22 mouse cellular contexts compared by ENCODE assay signal in genomic region chr12:85582067-85582316, GRCm38 (mm10). TPM values are rescaled to one million over a fixed set of nuclear protein-coding genes. Genes with fewer than 3 reads are reported as not detected.
A peak's percentile ranks its signal among the peaks of the same experiment; 100 is the strongest.
DNase-seq lines count a peak whose midpoint lies in the region; ATAC-seq and TF ChIP-seq lines count a peak whose summit lies in the region.
"Had no signal": no experiment of that assay in that cellular context is flagged by ENCODE, and none has a peak within 500 bp of the region (broad histone marks: within the 10 kb centered on the region; RNA-seq: fewer than 3 reads in every experiment).

No protein-coding gene starts in this region.

- no peak for TF ChIP-seq CTCF in olfactory bulb, adult 2 months (IDR thresholded peaks at IDR 0.05; ENCODE audit: insufficient read depth, low read depth, low read length)

- no peak for ATAC-seq in neural tube, embryonic 11.5 days (ENCODE audit: insufficient read depth, low FRiP score, low TSS enrichment)
- peak; percentile 24; the same call in 1 of the 2 replicates for ATAC-seq in hindbrain, embryonic 12.5 days (ENCODE audit: low FRiP score)
- peak; percentile 43; the same call in 1 of the 2 replicates for ATAC-seq in midbrain, embryonic 15.5 days (replicated peaks)
- ATAC-seq in megakaryocyte, adult 5-6 weeks (ENCODE audit: poor library complexity, severe bottlenecking), result no peak
- ATAC-seq: intestine, embryonic 16.5 days had no signal

- H3K4me2 ChIP-seq in neural tube, embryonic 11.5 days (ENCODE audit: low read depth), result no peak overlapping the region
- H3K4me2 ChIP-seq in hindbrain, embryonic 12.5 days (replicated peaks), result peak overlapping the region; percentile 41; the same call in 1 of the 2 replicates
- peak overlapping the region; percentile 39; the same call in 1 of the 2 replicates for H3K4me2 ChIP-seq in midbrain, embryonic 15.5 days
- H3K4me2 ChIP-seq: kidney, embryonic 15.5 days; limb, embryonic 13.5 days; liver, embryonic 13.5 days; lung, embryonic 14.5 days had no signal

- no peak overlapping the region for H3K9ac ChIP-seq in neural tube, embryonic 11.5 days (ENCODE audit: low read length)
- H3K9ac ChIP-seq in hindbrain, embryonic 12.5 days, result no peak overlapping the region
- no peak overlapping the region for H3K9ac ChIP-seq in midbrain, embryonic 15.5 days
- H3K9ac ChIP-seq: heart, embryonic 15.5 days; kidney, embryonic 15.5 days; limb, embryonic 13.5 days; liver, embryonic 13.5 days; lung, embryonic 14.5 days had no signal

- no peaks in the 10 kb centered on the region for H3K27me3 ChIP-seq in neural tube, embryonic 11.5 days (ENCODE audit: control insufficient read depth, insufficient read depth, low read length)
- no peaks in the 10 kb centered on the region for H3K27me3 ChIP-seq in hindbrain, embryonic 12.5 days
- H3K27me3 ChIP-seq in midbrain, embryonic 15.5 days (replicated peaks), result no peaks in the 10 kb centered on the region
- H3K27me3 ChIP-seq: heart, embryonic 15.5 days; kidney, embryonic 15.5 days; limb, embryonic 13.5 days; liver, embryonic 13.5 days had no signal

- DNase-seq in neural tube, embryonic 11.5 days (ENCODE audit: low spot score), result no peak
- no peak for DNase-seq in neural tube, embryonic 10.5 days (ENCODE audit: extremely low spot score, low spot score)
- DNase-seq in left cerebral cortex, adult 9 months (ENCODE audit: low spot score in 2 of 2), result no peak
- DNase-seq in layer of hippocampus, adult 9-10 months (ENCODE audit: low spot score), result no peak
- DNase-seq: adrenal gland, adult 2 months; B cell, adult 2 months; cerebellum, adult 8-10 months; gastrocnemius, postnatal 14 days; heart, postnatal 4 days; liver, embryonic 13.5 days; lung, embryonic 14.5 days; lung, postnatal 36 days; right cerebral cortex, adult 18-20 months; thymus, postnatal 25 days had no signal

- WGBS in neural tube, embryonic 11.5 days, result 58% methylated on average over 5 of the region's 5 CpGs
- 52% methylated on average over 5 of the region's 5 CpGs for WGBS in hindbrain, embryonic 12.5 days
- 70% methylated on average over 5 of the region's 5 CpGs for WGBS in midbrain, embryonic 15.5 days
- WGBS in olfactory bulb, adult 2 months, result 20% methylated on average over 5 of the region's 5 CpGs

- H3K36me3 ChIP-seq in neural tube, embryonic 11.5 days (ENCODE audit: control insufficient read depth, insufficient read depth, low read length), result no peaks in the 10 kb centered on the region
- H3K36me3 ChIP-seq in hindbrain, embryonic 12.5 days, result no peaks in the 10 kb centered on the region
- H3K36me3 ChIP-seq in midbrain, embryonic 15.5 days (replicated peaks), result no peaks in the 10 kb centered on the region
- H3K36me3 ChIP-seq: heart, embryonic 15.5 days; kidney, embryonic 15.5 days; limb, embryonic 13.5 days; liver, embryonic 13.5 days had no signal

- no peaks in the 10 kb centered on the region for H3K9me3 ChIP-seq in neural tube, embryonic 11.5 days (ENCODE audit: control insufficient read depth, low read length)
- no peaks in the 10 kb centered on the region for H3K9me3 ChIP-seq in hindbrain, embryonic 12.5 days (replicated peaks)
- H3K9me3 ChIP-seq in midbrain, embryonic 15.5 days, result no peaks in the 10 kb centered on the region
- H3K9me3 ChIP-seq: heart, embryonic 15.5 days; kidney, embryonic 15.5 days; limb, embryonic 13.5 days; liver, embryonic 13.5 days had no signal

- no peak for TF ChIP-seq POLR2A in olfactory bulb, adult 2 months (IDR thresholded peaks at IDR 0.05; ENCODE audit: insufficient read depth, low read depth, low read length)

- H3K27ac ChIP-seq in neural tube, embryonic 11.5 days (ENCODE audit: low read depth, low read length), result peak overlapping the region; percentile 68; the same call in 1 of the 2 replicates
- H3K27ac ChIP-seq in hindbrain, embryonic 12.5 days, result peak overlapping the region; percentile 83
- peak overlapping the region; percentile 74 for H3K27ac ChIP-seq in midbrain, embryonic 15.5 days
- H3K27ac ChIP-seq in olfactory bulb, adult 2 months (ENCODE audit: insufficient read depth, low read depth, low read length), result peak overlapping the region; percentile 92
- H3K27ac ChIP-seq: heart, embryonic 15.5 days; kidney, embryonic 15.5 days; limb, embryonic 13.5 days; liver, embryonic 13.5 days had no signal

- no peak overlapping the region for H3K4me3 ChIP-seq in neural tube, embryonic 11.5 days (ENCODE audit: low read depth, low read length)
- H3K4me3 ChIP-seq in hindbrain, embryonic 12.5 days, result no peak overlapping the region
- H3K4me3 ChIP-seq in midbrain, embryonic 15.5 days, result no peak overlapping the region
- H3K4me3 ChIP-seq in olfactory bulb, adult 2 months (ENCODE audit: insufficient read depth, low read depth, low read length), result no peak overlapping the region
- H3K4me3 ChIP-seq: heart, embryonic 15.5 days; kidney, embryonic 15.5 days; limb, embryonic 13.5 days; liver, embryonic 13.5 days had no signal

- H3K4me1 ChIP-seq in neural tube, embryonic 11.5 days (ENCODE audit: control insufficient read depth, insufficient read depth, low read length), result peaks cover 12% of the 10 kb centered on the region
- H3K4me1 ChIP-seq in hindbrain, embryonic 12.5 days, result peaks cover 15% of the 10 kb centered on the region
- peaks cover 14% of the 10 kb centered on the region for H3K4me1 ChIP-seq in midbrain, embryonic 15.5 days
- peaks cover 16% of the 10 kb centered on the region for H3K4me1 ChIP-seq in olfactory bulb, adult 2 months (ENCODE audit: control insufficient read depth, insufficient read depth, low read length)
- H3K4me1 ChIP-seq: liver, embryonic 13.5 days had no signal

RNA-seq across cellular contexts. Expression of gene Jdp2, which starts 16.8 kb away (rescaled TPM):
- polyA plus RNA-seq in neural tube, embryonic 11.5 days (2014; fragmentation: Nextera tagmentation; extraction: Ambion mirVana), result 0.69 and 0.87 TPM in 2 replicates
- polyA plus RNA-seq in hindbrain, embryonic 12.5 days (2016; fragmentation: Nextera tagmentation; extraction: Ambion mirVana), result 0.90 and 1.1 TPM in 2 replicates
- 0.83 and 0.92 TPM in 2 replicates for polyA plus RNA-seq in midbrain, embryonic 15.5 days (2015; fragmentation: Nextera tagmentation; extraction: Ambion mirVana)
- polyA plus RNA-seq in olfactory bulb, adult 2 months (2012; ENCODE audit: insufficient read depth, insufficient read length, low replicate concordance, missing spikeins), result not detected in 2 replicates
- total RNA-seq in megakaryocyte, adult 5-6 weeks (2015), result 15.6 and 18.1 TPM in 2 replicates
- total RNA-seq in megakaryocyte, adult 5-6 weeks (2017), result 33.3 and 38.9 TPM in 2 replicates

Comparison
In these comparisons a context has a peak if more than half of its experiments do, and no peak if none do; other contexts are left out.
1. ATAC-seq: peak in hindbrain, embryonic 12.5 days (single experiment) and midbrain, embryonic 15.5 days (single experiment); none in neural tube, embryonic 11.5 days (single experiment) and megakaryocyte, adult 5-6 weeks (single experiment).
2. Peak in every context shown above with its lines, with median percentiles within 50 percentile points of each other: H3K27ac ChIP-seq.